Mouse (Mus musculus) E14TG2a.4 (cell line): ENCODE results near the gene Nexn.

ENCODE experiments used
- CTCF ChIP-seq: conservative IDR thresholded peaks from 2 replicates; pipeline ENCODE4 v1.5.1; 2014; ENCODE audit warnings: low read length
- NANOG ChIP-seq: IDR thresholded peaks from 2 replicates; pipeline ENCODE4 v1.6.1; 2014; ENCODE audit warnings: borderline replicate concordance, low read length, mixed read lengths
- POU5F1 ChIP-seq: IDR thresholded peaks from 2 replicates; pipeline ENCODE4 v1.6.1; 2014; ENCODE audit warnings: low read length, borderline replicate concordance

DNA sequence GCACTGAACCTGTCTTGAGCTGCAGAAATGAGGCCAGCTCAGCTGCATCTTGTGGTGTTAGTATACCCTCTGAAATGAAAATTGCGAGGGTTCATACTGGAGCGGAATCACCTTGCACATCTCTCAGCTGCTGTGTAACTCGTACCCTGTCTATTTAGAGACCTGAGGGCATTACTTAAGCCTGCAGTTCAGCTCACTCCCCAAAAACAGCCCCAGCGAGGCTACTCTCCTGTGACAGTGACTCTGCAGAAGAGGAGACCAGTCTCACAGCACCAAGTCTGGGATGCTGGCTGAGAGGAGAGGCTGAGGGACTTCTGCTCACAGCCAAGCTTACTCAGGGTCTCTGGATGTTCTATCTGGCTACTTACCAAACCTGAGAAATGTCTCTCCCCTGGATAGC is 39.8 kb upstream of the Nexn start:
- TF ChIP-seq CTCF (no peak), NANOG (no peak), POU5F1 (no peak)
